Mouse (Mus musculus): ENCODE results near the gene Hdac9. TPM values are rescaled to one million over a fixed set of nuclear protein-coding genes. Genes with fewer than 3 reads are reported as not detected.
A peak's percentile ranks its signal among the peaks of the same experiment; 100 is the strongest.

Hdac9 gene
- total and polyA plus RNA-seq, 2 experiments from 2014 or later: 9.9 to 15.6 TPM

DNA sequence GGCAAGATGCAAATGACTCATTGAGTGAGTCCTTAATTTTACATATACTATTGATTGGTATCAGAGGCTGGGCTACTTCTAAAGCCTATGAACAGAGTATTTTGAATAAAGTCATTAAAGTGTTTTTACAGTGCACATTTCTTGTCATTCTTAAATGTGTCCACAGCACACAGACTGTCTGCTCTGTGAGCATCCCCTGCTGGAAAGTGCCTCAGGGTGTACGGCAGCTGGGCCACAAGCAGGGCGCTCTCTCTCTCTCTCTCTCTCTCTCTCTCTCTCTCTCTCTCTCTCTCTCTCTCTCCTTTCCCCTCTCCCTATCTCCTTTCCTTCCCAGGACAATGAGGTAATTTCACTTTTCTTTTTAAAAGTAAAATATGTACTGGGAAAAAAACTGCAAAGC, 569.4 kb downstream of the Hdac9 start:
- Histone ChIP-seq H3K9me3 (ENCODE audit: low read length) (no peaks in the 10 kb centered on the region), H3K4me3 (ENCODE audit: low read depth, low read length) (no peak overlapping the region), H3K4me1 (ENCODE audit: insufficient read depth, low read length) (no peaks in the 10 kb centered on the region), H3K9ac (replicated peaks; ENCODE audit: low read length, poor library complexity, severe bottlenecking) (no peak overlapping the region), H3K4me2 (ENCODE audit: low read depth, low read length, poor library complexity, severe bottlenecking) (no peak overlapping the region), H3K27ac (ENCODE audit: low read depth, low read length) (no peak overlapping the region), H3K36me3 (ENCODE audit: insufficient read depth, low read length) (no peaks in the 10 kb centered on the region), H3K27me3 (ENCODE audit: insufficient read depth, low read length) (no peaks in the 10 kb centered on the region)
- no peak for TF ChIP-seq CTCF (IDR thresholded peaks at IDR 0.05)
- no peak for DNase-seq (ENCODE audit: low spot score)
- ATAC-seq (ENCODE audit: low FRiP score): no peak
- WGBS: 69% methylated on average over 2 of the region's 2 CpGs

DNA sequence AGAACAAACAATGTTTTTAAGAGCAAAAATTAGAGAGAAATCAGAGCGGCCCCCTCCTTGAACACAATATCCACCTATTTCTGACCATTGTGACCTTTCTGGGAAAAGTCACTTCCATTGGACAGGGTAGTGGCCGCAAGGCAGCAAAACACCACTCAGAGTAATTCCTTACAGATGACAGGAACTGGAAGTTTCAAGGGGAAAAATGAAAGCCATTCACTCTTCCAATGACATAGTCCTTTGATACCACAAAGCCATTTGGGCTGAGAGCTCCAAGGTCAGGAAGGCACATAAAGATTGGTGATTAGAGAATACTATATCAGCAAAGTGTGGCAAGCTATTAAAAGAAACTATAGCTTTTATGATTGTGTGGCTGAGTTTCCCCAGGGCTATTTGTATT, 574.1 kb downstream of the Hdac9 start:
- no peak for TF ChIP-seq CTCF (IDR thresholded peaks at IDR 0.05)
- Histone ChIP-seq H3K27ac (ENCODE audit: low read depth, low read length) (no peak overlapping the region), H3K4me1 (ENCODE audit: insufficient read depth, low read length) (no peaks in the 10 kb centered on the region), H3K27me3 (ENCODE audit: insufficient read depth, low read length) (no peaks in the 10 kb centered on the region), H3K36me3 (ENCODE audit: insufficient read depth, low read length) (no peaks in the 10 kb centered on the region), H3K9me3 (ENCODE audit: low read length) (no peaks in the 10 kb centered on the region), H3K4me2 (ENCODE audit: low read depth, low read length, poor library complexity, severe bottlenecking) (no peak overlapping the region), H3K9ac (replicated peaks; ENCODE audit: low read length, poor library complexity, severe bottlenecking) (no peak overlapping the region), H3K4me3 (ENCODE audit: low read depth, low read length) (no peak overlapping the region)
- ATAC-seq (ENCODE audit: low FRiP score): no peak
- 83% methylated on average over 2 of the region's 2 CpGs for WGBS
- no peak for DNase-seq (ENCODE audit: low spot score)

DNA sequence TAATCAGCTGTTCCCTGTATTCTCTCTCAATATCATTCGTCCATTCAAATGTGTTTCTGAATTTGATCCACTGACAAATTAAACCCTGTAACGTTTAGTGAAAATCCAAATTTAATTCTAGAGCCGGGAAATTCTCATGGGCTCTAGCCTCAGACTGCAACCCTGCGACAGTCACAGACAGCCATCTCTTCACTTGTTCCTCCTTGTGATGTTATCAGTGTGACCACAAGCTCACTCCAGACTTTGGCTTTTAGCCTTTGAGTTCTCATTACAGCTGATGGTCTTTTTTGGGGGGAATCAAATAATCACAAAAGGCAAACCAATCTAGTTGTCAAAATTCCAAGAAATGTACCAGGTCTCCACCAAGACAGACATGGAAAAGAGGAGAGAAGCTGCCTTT, 578.0 kb downstream of the Hdac9 start:
- no peaks in the 10 kb centered on the region for H3K4me1 ChIP-seq (ENCODE audit: insufficient read depth, low read length)
- WGBS: 82% methylated on average over 4 of the region's 4 CpGs
- no peak for TF ChIP-seq CTCF (IDR thresholded peaks at IDR 0.05)

DNA sequence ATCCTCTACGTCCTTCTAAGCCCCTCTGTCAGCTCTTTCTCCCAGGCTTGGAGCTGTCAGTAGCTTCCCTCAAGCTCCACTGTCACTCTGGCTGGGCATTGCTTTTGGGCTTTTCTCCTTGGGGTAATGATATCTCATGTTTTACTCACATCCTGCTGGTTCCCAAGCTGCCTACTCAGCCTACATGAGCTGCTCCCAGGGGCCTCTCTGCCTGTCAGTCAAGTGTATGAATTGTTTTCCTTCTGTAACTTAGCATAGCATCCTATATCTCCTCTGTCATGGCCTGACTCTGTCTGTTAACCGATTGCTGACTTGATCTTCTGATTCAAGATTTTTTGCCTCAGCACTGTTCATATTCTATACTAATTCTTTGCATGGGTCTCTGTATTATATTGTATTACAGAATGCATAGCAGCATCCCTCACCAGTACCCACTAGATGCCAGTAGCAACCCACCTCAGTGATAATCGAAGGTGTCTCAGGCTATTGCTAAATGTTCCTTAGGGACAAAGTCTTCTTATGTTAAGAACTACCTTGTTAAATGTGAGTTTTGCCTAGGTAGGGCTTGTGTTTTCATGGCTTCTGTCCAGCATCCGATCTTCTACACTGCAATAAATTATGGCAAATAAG, 582.3 kb downstream of the Hdac9 start:
- Histone ChIP-seq H3K4me1 (ENCODE audit: insufficient read depth, low read length) (no peaks in the 10 kb centered on the region), H3K9ac (replicated peaks; ENCODE audit: low read length, poor library complexity, severe bottlenecking) (no peak overlapping the region), H3K27me3 (ENCODE audit: insufficient read depth, low read length) (no peaks in the 10 kb centered on the region), H3K36me3 (ENCODE audit: insufficient read depth, low read length) (no peaks in the 10 kb centered on the region), H3K27ac (ENCODE audit: low read depth, low read length) (no peak overlapping the region), H3K9me3 (ENCODE audit: low read length) (no peaks in the 10 kb centered on the region), H3K4me2 (ENCODE audit: low read depth, low read length, poor library complexity, severe bottlenecking) (no peak overlapping the region), H3K4me3 (ENCODE audit: low read depth, low read length) (no peak overlapping the region)
- WGBS: 70% methylated on average over 4 of the region's 4 CpGs
- DNase-seq (ENCODE audit: low spot score): peak; percentile 30
- TF ChIP-seq CTCF (IDR thresholded peaks at IDR 0.05): peak; percentile 70
- ATAC-seq (ENCODE audit: low FRiP score): peak; percentile 69; the same call in 1 of the 2 replicates

More for the DNA sequence above, 578.0 kb downstream of the Hdac9 start:
- H3K9ac ChIP-seq (replicated peaks; ENCODE audit: low read length, poor library complexity, severe bottlenecking): no peak overlapping the region
- H3K36me3 ChIP-seq (ENCODE audit: insufficient read depth, low read length): no peaks in the 10 kb centered on the region
- no peak for DNase-seq (ENCODE audit: low spot score)
- no peak overlapping the region for H3K4me3 ChIP-seq (ENCODE audit: low read depth, low read length)
- ATAC-seq (ENCODE audit: low FRiP score): no peak
- no peak overlapping the region for H3K27ac ChIP-seq (ENCODE audit: low read depth, low read length)
- H3K4me2 ChIP-seq (ENCODE audit: low read depth, low read length, poor library complexity, severe bottlenecking): no peak overlapping the region
- no peaks in the 10 kb centered on the region for H3K27me3 ChIP-seq (ENCODE audit: insufficient read depth, low read length)
- H3K9me3 ChIP-seq (ENCODE audit: low read length): no peaks in the 10 kb centered on the region

DNA sequence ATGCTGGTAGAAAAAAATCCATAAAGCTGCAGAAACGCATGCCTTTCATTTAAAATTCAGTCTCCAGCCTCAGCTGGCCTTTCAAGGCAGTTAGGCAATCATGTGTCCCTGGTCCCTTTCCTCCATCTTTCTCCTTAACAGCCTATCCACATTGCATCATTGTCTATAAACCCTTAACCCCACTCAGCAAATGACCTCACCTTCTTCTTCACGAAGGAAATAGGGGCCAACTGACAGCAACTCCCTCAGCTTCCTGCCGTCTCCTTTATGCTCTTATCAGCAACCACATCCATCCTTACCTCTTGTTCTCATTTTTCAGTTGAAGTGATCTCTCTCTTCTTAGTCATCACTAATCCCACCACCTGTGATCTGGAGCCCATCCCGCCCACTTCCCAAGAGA, 584.0 kb downstream of the Hdac9 start:
- H3K4me3 ChIP-seq (ENCODE audit: low read depth, low read length): no peak overlapping the region
- H3K36me3 ChIP-seq (ENCODE audit: insufficient read depth, low read length): no peaks in the 10 kb centered on the region
- H3K9ac ChIP-seq (replicated peaks; ENCODE audit: low read length, poor library complexity, severe bottlenecking): no peak overlapping the region
- ATAC-seq (ENCODE audit: low FRiP score) (no peak), DNase-seq (ENCODE audit: low spot score) (no peak)
- H3K27ac ChIP-seq (ENCODE audit: low read depth, low read length): no peak overlapping the region
- no peaks in the 10 kb centered on the region for H3K9me3 ChIP-seq (ENCODE audit: low read length)
- 77% methylated on average over 4 of the region's 4 CpGs for WGBS
- no peaks in the 10 kb centered on the region for H3K4me1 ChIP-seq (ENCODE audit: insufficient read depth, low read length)
- no peak for TF ChIP-seq CTCF (IDR thresholded peaks at IDR 0.05)
- no peaks in the 10 kb centered on the region for H3K27me3 ChIP-seq (ENCODE audit: insufficient read depth, low read length)
- no peak overlapping the region for H3K4me2 ChIP-seq (ENCODE audit: low read depth, low read length, poor library complexity, severe bottlenecking)

DNA sequence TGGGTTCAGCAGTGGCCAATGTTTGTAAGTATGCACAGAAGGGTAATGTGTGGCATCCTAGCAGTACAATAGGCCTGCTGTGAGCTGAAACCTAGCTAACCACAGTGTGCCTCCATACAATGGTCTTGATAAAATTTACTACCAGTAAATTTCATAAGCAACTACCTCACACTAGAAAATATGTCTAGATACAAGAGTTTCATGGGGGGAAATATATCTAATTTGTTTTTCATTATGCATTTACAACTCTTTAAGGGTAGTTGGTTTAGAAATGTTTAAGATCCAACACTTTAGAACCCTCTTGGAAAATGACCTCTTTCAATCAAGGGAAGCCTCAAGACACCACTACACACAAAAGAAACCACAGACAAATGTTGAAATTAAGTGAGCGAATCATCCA, 589.8 kb downstream of the Hdac9 start:
- DNase-seq (ENCODE audit: low spot score) (no peak), ATAC-seq (ENCODE audit: low FRiP score) (no peak)
- Histone ChIP-seq H3K9ac (replicated peaks; ENCODE audit: low read length, poor library complexity, severe bottlenecking) (no peak overlapping the region), H3K4me3 (ENCODE audit: low read depth, low read length) (no peak overlapping the region), H3K27me3 (ENCODE audit: insufficient read depth, low read length) (no peaks in the 10 kb centered on the region), H3K4me2 (ENCODE audit: low read depth, low read length, poor library complexity, severe bottlenecking) (no peak overlapping the region), H3K4me1 (ENCODE audit: insufficient read depth, low read length) (no peaks in the 10 kb centered on the region), H3K9me3 (ENCODE audit: low read length) (no peaks in the 10 kb centered on the region), H3K36me3 (ENCODE audit: insufficient read depth, low read length) (no peaks in the 10 kb centered on the region), H3K27ac (ENCODE audit: low read depth, low read length) (no peak overlapping the region)
- TF ChIP-seq CTCF (IDR thresholded peaks at IDR 0.05): no peak
- 96% methylated on average over 1 of the region's 1 CpGs for WGBS

Data from midbrain, postnatal 0 days (tissue).